In the genomic region with DNA sequence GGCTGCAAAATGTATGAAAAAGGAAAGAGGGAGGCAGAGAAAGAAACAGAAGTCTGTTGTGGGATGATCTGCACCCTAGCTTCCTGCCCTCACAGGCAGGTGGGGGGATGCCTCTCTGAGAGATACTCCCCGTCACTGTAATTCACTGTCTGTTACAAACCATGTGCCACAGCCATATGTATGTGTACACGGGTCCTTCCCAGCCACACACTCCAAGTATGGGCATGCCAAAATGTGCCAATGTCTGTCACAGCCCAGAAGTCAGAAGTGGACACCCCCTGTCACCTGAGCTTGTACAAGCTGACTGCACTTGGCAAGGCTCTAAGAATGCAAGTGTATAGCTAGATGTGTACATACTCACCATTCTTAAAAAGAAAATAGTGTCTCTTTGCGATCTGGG, we compare ENCODE assay signal across 8 mouse cellular contexts. TPM values are rescaled to one million over a fixed set of nuclear protein-coding genes. Genes with fewer than 3 reads are reported as not detected.
A peak's percentile ranks its signal among the peaks of the same experiment; 100 is the strongest.
DNase-seq lines count a peak whose midpoint lies in the region; ATAC-seq and TF ChIP-seq lines count a peak whose summit lies in the region.

No protein-coding gene starts in this region.

- H3K9me3 ChIP-seq in lung, embryonic 14.5 days (ENCODE audit: low read depth, low read length): no peaks in the 10 kb centered on the region
- no peaks in the 10 kb centered on the region for H3K9me3 ChIP-seq in limb, embryonic 12.5 days
- H3K9me3 ChIP-seq in stomach, embryonic 14.5 days (ENCODE audit: control insufficient read depth, low read depth, low read length): no peaks in the 10 kb centered on the region

- DNase-seq in heart, adult 11 months: peak; percentile 89
- no peak for DNase-seq in heart, postnatal 4 days
- no peak for DNase-seq in lung, embryonic 14.5 days
- no peak for DNase-seq in lung, postnatal 4 days
- no peak for DNase-seq in ovary, postnatal 10 days (ENCODE audit: low spot score)
- DNase-seq in spleen, adult 12 weeks (ENCODE audit: low spot score): no peak

- ATAC-seq in lung, embryonic 14.5 days (ENCODE audit: insufficient read depth): no peak
- no peak for ATAC-seq in limb, embryonic 12.5 days (ENCODE audit: insufficient number of reproducible peaks, insufficient read depth, low FRiP score, low TSS enrichment, low read depth)
- ATAC-seq in stomach, embryonic 14.5 days (ENCODE audit: insufficient number of reproducible peaks, insufficient read depth, low FRiP score, low read depth): no peak

- no peak overlapping the region for H3K27ac ChIP-seq in lung, embryonic 14.5 days (ENCODE audit: low read depth)
- no peak overlapping the region for H3K27ac ChIP-seq in limb, embryonic 12.5 days
- no peak overlapping the region for H3K27ac ChIP-seq in stomach, embryonic 14.5 days (ENCODE audit: low read length)

- TF ChIP-seq CTCF in lung, embryonic 14.5 days (IDR thresholded peaks at IDR 0.05; ENCODE audit: low read depth): no peak

- H3K4me1 ChIP-seq in lung, embryonic 14.5 days (ENCODE audit: insufficient read depth): no peaks in the 10 kb centered on the region
- peaks cover 35% of the 10 kb centered on the region for H3K4me1 ChIP-seq in limb, embryonic 12.5 days (replicated peaks)
- H3K4me1 ChIP-seq in stomach, embryonic 14.5 days (ENCODE audit: control insufficient read depth, insufficient read depth, low read length): 0 out of 2 replicates have a peak, but pooled peaks cover 3% of the 10 kb centered on the region

- peaks cover 66% of the 10 kb centered on the region for H3K27me3 ChIP-seq in lung, embryonic 14.5 days (ENCODE audit: insufficient read depth, low read length)
- peaks cover 75% of the 10 kb centered on the region for H3K27me3 ChIP-seq in limb, embryonic 12.5 days
- H3K27me3 ChIP-seq in stomach, embryonic 14.5 days (ENCODE audit: control insufficient read depth, insufficient read depth, low read length): peaks cover 41% of the 10 kb centered on the region

- H3K9ac ChIP-seq in lung, embryonic 14.5 days: no peak overlapping the region
- no peak overlapping the region for H3K9ac ChIP-seq in limb, embryonic 12.5 days (replicated peaks)
- no peak overlapping the region for H3K9ac ChIP-seq in stomach, embryonic 14.5 days (replicated peaks; ENCODE audit: low read depth, low read length)

- H3K36me3 ChIP-seq in lung, embryonic 14.5 days (ENCODE audit: insufficient read depth): no peaks in the 10 kb centered on the region
- H3K36me3 ChIP-seq in limb, embryonic 12.5 days: no peaks in the 10 kb centered on the region
- no peaks in the 10 kb centered on the region for H3K36me3 ChIP-seq in stomach, embryonic 14.5 days (ENCODE audit: control insufficient read depth, insufficient read depth, low read length)

- no peak overlapping the region for H3K4me3 ChIP-seq in lung, embryonic 14.5 days (ENCODE audit: low read depth, low read length)
- H3K4me3 ChIP-seq in limb, embryonic 12.5 days (replicated peaks): peak overlapping the region; percentile 87
- H3K4me3 ChIP-seq in stomach, embryonic 14.5 days (ENCODE audit: low read depth, low read length): no peak overlapping the region; the same call in 1 of the 2 replicates

- H3K4me2 ChIP-seq in lung, embryonic 14.5 days: peak overlapping the region; percentile 12; the same call in 1 of the 2 replicates
- peak overlapping the region; percentile 100 for H3K4me2 ChIP-seq in limb, embryonic 12.5 days
- 0 out of 2 replicates have a peak overlapping the region, but pooled peaks have one; percentile 3 for H3K4me2 ChIP-seq in stomach, embryonic 14.5 days (replicated peaks; ENCODE audit: low read depth, low read length)

- 50% methylated on average over 3 of the region's 3 CpGs for WGBS in lung, embryonic 14.5 days
- WGBS in limb, embryonic 12.5 days: 36% methylated on average over 3 of the region's 3 CpGs
- 50% methylated on average over 3 of the region's 3 CpGs for WGBS in stomach, embryonic 14.5 days

RNA-seq across cellular contexts. Expression of a gene that starts 2.8 kb away (rescaled TPM):
- 10 to 100 TPM; 34.3 TPM for total RNA-seq in heart, postnatal 4 days (2021)
- 2.4 and 2.6 TPM in 2 replicates for polyA plus RNA-seq in lung, embryonic 14.5 days (2014; fragmentation: Nextera tagmentation; extraction: Ambion mirVana)
- 6.4 and 6.7 TPM in 2 replicates for polyA plus RNA-seq in limb, embryonic 12.5 days (2016; fragmentation: Nextera tagmentation; extraction: Ambion mirVana)
- 3.7 and 3.8 TPM in 2 replicates for polyA plus RNA-seq in stomach, embryonic 14.5 days (2014; fragmentation: Nextera tagmentation; extraction: Ambion mirVana)

Comparison
In these comparisons a context has a peak if more than half of its experiments do, and no peak if none do; other contexts are left out.
1. H3K4me2 ChIP-seq: peak in every context shown above with its lines; median percentile 100 in limb, embryonic 12.5 days; 12 in lung, embryonic 14.5 days; 3 in stomach, embryonic 14.5 days.